In genomic region chr4:147095641-147096040, GRCm38 (mm10) we compare ENCODE assay signal across 3 mouse cellular contexts. TPM values are rescaled to one million over a fixed set of nuclear protein-coding genes. Genes with fewer than 3 reads are reported as not detected.
DNase-seq lines count a peak whose midpoint lies in the region; ATAC-seq lines count a peak whose summit lies in the region.
"Not testable (repeated sequence)": the region's sequence is repeated elsewhere in the genome, so short reads cannot be mapped to it uniquely, and the experiment has no call there.
"Had no signal": no experiment of that assay in that cellular context is flagged by ENCODE, and none has a peak within 500 bp of the region (broad histone marks: within the 10 kb centered on the region; RNA-seq: fewer than 3 reads in every experiment).

No protein-coding gene starts in this region.

- WGBS in hindbrain, embryonic 11.5 days: 66% methylated on average over 2 of the region's 2 CpGs

- H3K27me3 ChIP-seq in hindbrain, embryonic 11.5 days (ENCODE audit: control insufficient read depth, insufficient read depth, low read length): not testable (repeated sequence)

- not testable (repeated sequence) for H3K27ac ChIP-seq in hindbrain, embryonic 11.5 days (ENCODE audit: low read depth, low read length)

- not testable (repeated sequence) for H3K4me2 ChIP-seq in hindbrain, embryonic 11.5 days (replicated peaks; ENCODE audit: low read depth, low read length)

- not testable (repeated sequence) for H3K9me3 ChIP-seq in hindbrain, embryonic 11.5 days (ENCODE audit: control insufficient read depth, low read length)

- H3K4me1 ChIP-seq in hindbrain, embryonic 11.5 days (replicated peaks; ENCODE audit: control insufficient read depth, insufficient read depth, low read length): not testable (repeated sequence)

- not testable (repeated sequence) for H3K9ac ChIP-seq in hindbrain, embryonic 11.5 days (ENCODE audit: low read depth, low read length)

- DNase-seq in heart, adult 11 months: peak; percentile 93
- not testable (repeated sequence) for DNase-seq in hindbrain, embryonic 11.5 days (ENCODE audit: low spot score)

- 0 out of 2 replicates have a peak, but pooled peaks have one; percentile 43 for ATAC-seq in hindbrain, embryonic 11.5 days (ENCODE audit: low FRiP score)

- H3K4me3 ChIP-seq in hindbrain, embryonic 11.5 days (ENCODE audit: low read depth, low read length): not testable (repeated sequence)

- not testable (repeated sequence) for H3K36me3 ChIP-seq in hindbrain, embryonic 11.5 days (ENCODE audit: control insufficient read depth, insufficient read depth, low read length)

RNA-seq across cellular contexts. Expression of gene Zfp991, which starts 36.2 kb away (rescaled TPM):
- polyA plus RNA-seq in hindbrain, embryonic 11.5 days (2014; fragmentation: Nextera tagmentation; extraction: Ambion mirVana): 7.8 and 8.7 TPM in 2 replicates
- polyA plus RNA-seq: G1E had no signal
